Mouse (Mus musculus): ENCODE measurements around the gene Efnb2.

Gene Efnb2

GRCm38 (mm10) chr8:8661103-8661758 lies at the start of gene Efnb2:
TSS of gene Efnb2 (minus strand) at chr8:8661242.
- DNase-seq, result peak; percentile 89 to 90

DNA sequence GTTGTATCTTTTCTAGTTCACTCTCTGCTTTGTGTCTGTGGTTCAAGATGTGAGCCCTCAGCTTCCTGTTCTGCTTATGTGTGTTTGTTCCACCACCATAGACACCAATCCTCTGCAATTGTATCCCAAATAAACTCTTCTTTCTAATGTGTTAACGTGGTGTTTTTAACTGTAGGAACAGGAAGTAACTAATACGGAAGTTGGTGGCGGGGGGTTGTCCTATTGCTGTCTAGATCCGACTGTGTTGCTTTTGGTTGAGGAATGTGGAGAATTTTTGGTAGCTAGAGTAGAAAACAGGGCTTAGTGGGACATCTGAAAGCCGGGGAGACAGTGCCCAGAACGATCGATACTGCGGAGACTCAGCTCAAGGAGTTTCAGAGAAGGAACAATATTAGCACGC lies 43.8 kb upstream of the Efnb2 start:
- DNase-seq, result no peak

DNA sequence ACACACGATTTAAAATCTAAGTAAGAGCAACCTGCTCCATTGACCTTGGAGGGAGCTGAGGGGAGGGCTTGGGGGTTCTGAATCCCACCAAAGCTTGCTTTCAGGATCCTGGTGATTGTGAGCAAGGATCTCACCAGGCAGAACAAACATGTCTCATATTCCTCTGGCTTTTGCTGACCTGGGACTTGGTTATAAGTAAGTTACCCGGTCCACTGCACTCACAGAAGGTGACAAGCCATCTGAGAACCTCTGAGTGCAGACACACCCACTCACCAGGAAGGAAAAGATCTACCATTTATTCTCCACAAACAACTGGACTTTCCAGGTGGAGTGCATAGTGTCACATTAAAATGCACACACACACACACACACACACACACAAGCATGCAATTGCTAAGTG lies 42.6 kb upstream of the Efnb2 start:
- DNase-seq, result no peak

- DNase-seq, result no peak
Observed at GRCm38 (mm10) chr8:8700821-8701220, 39.8 kb upstream of the Efnb2 start.

- DNase-seq, result no peak
Observed at GRCm38 (mm10) chr8:8700229-8700628, 39.2 kb upstream of the Efnb2 start.

- DNase-seq, result peak; percentile 98
Observed at GRCm38 (mm10) chr8:8690146-8691092, 29.4 kb upstream of the Efnb2 start, which contains the start of gene Arglu1. TSS of gene Arglu1 (minus strand) at chr8:8690521.

- DNase-seq, result peak; percentile 70 to 72
Observed at GRCm38 (mm10) chr8:8689454-8690145, 28.6 kb upstream of the Efnb2 start.

DNA sequence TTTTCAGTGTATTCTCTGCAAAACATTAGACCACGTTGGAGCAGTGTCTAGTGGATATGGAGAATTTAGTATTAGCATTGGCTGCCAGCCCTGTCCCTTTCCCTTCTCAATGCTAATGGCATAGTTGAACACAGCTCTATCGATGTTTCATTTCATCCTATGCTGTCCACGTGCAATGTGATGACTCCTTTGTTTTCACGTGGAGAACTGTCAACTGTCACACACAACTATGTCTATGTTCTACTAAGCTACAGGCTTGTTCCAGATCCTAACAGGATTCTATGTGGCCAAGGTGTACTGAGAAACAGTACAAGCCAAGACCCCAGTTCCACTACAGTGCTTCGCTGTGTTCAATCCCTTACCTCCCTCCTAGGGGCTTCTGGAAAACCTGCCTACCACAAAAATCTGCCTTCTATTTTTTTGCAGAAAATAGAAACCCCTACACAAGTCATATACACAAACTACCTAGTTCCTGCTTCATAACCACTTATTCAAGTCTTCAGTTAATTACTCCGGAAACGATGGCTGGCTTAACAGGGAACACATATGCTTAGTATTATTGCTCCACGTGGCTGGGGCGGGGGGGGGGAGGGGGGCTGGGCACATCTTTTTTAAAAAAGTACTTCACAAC lies 27.9 kb upstream of the Efnb2 start:
- no peak for DNase-seq

DNA sequence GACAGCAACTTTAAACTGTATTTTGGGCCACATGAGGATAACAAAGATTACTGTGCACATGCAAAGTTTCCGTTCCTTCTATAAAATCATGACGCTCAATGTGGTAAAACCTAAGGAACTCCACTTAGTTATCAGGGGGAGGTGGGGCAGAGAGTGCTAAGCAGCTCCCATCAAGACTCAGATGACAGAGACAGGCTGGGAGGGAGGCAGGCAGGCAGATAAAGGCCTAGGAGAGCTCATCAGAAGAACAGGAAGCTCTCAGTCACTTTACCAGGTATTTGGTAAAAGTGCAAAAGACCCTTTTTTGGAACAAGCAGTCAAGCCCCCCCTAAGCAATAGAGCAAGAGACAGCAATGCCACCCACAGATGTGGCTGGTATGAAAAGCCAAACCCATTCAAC lies 24.5 kb upstream of the Efnb2 start:
- DNase-seq, result no peak

- no peak for DNase-seq
Observed at GRCm38 (mm10) chr8:8682697-8683096, 21.7 kb upstream of the Efnb2 start.

DNA sequence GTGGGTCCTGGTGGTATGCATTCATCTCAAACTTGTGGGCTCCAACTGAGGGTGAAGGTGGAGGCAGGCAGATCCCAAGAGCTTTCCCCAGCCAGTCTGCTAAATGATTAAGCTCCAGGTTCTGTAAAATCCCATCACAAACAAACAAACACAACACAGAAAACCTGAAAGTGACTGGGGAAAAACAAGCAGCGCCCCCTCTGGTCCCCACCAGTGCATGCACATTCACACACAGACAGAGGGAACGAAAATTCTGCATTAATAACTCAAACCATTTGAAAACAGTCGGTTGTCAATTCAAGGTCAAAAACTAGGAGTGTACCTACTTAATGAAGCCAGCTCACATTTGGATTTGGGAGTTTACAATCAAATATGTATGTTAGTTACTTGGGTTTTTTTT lies 17.2 kb upstream of the Efnb2 start:
- no peak for DNase-seq

DNA sequence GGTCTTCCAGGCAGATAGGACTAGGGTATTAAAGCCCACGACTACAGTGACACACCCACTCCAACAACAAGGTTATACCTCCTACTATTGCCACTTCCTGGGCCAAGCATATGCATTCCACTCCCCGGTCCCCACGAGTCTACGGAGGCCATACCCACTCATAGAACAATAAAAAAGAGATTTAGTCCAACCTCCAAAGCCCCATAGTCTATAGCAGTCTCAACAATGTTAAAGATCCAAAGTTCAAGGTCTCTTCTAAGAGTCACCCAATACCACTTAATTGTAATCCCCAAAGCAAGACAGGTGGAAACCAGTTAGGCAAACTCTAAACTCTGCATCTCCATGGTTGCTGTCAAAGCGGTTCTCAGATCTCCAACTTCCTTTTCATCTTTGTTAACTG lies 13.8 kb upstream of the Efnb2 start:
- no peak for DNase-seq

DNA sequence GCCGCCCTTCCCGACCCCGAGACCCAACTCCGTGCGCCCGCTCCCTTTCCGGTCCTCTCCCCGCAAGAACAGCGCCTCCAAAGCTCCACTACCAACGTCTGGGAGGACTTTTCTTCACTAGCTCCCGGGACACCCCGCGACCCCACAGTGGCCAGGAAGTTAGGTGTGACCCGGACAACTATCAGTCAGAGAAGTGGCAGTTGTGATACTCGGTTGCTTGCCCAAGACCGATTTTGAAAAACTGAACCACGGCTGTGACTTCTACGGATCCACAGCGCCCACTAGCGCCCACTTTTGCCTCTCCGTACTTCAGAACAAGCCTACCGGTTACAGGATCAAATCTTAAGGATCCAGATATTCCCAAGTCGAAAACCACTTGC lies 707 bp upstream of the Efnb2 start:
- DNase-seq, result peak; percentile 88 to 89

- peak in 1 of 2 experiments; percentile 27 for DNase-seq
Observed at GRCm38 (mm10) chr8:8660307-8661098, 539 bp downstream of the Efnb2 start.

DNA sequence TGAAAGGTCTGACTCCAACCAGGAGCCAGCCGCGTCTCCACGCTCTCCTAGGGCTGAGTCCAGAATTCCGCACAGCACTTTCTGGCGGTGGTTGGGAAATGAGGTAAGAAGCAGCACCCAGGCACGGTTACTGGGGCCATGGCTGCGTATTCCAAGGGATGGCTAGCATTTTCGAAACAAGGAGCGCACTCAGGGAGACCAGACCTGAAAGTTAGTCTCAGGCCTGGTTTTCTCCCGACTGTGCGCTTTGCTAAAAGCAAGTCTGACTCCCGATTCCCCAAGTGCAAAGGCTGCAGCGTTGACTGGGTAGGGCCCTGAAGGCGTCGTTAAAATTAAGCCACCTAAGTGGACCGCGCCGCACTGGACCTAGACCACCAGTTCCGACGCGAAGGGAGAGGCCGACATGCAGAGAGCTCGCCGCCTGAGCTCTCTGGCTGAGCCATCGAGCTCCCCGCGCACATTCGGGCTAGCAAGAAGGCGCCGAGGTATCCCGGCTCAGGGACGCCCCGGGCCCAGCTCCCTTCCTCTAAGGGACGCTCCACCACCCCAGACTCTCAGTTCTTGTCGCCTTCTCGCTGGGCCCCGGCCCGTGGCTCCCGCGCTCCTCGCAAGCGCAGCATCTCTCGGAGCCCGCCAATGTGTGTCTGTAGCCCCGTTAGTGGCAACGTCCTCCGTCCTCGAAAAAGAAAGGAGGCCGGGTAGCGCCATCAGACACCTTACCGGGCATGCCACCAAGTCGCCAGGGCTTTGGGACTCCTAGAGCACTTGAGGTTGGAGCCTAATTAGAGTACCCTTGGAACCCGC lies 1.3 kb downstream of the Efnb2 start:
- peak; percentile 27 to 41 for DNase-seq

DNA sequence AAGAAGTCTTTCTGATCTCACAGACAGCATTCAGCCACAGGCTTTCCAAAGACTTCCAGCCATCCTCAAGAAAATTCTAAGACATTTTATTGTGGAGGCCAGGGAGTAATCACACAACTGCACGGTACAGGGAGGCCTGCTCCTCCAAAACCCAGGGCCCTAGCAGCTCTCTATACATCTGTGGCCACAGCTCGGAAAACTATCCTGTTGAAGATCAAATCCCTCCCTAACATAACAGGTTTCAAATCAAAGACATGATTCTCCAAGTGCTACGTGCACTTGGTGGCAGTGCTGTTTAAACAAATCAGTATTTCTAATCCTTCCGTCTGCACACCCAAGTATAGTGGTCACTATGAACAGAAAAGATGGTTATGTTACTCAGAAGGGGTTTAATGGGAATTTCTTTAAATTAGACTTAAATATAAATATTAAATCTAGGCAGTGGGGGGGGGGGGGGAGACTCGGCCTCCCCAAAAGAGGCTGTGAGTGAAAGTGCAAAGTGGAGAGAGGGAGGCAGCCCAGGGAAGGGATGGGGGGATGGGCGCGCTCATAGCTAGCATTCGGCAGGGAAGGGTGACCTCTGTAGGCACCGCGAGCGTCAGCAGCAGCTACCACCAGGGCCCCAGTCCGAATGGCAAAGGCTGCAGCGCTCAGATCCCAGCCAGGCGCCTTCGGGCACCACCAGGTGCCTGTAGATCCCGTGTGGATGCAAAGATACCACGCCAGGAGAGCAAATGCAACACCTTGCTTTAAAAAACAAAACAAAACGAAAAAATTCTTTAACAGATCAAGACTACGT lies 2.4 kb downstream of the Efnb2 start:
- DNase-seq, result peak; percentile 51 to 56

DNA sequence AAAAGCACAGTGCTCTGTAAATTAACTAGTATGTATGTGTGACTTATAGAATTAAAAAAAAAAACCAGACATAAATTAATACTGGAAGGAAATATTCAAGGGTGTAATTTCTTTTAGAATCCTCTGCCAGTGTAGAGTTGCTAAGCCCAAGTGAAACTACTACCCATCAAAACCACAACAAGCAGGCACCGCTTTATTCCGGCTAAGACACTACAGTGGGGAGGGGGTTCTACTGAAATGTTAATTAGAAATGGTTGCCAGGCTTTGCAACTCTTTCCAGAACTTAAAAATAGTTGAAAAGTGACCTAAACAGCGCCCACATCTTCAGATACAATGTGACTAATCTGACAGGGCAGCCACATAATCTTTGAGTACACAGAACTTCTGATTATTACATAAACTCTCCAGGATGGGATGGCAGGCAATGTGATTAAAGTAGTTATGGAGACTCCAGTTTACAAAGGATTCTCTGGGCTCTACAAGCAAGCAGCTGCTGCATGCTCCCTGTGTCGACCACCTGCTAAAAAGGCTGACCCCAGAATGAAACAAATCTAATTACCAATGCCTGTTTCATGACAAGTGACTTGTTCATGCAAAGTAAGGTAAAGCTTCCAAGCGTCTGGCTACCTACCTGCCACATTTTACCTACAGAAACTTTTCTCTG lies 3.2 kb downstream of the Efnb2 start:
- DNase-seq, result no peak

- DNase-seq, result no peak
Observed at GRCm38 (mm10) chr8:8656578-8657441, 4.2 kb downstream of the Efnb2 start.
